Mouse (Mus musculus): ENCODE measurements around the gene Plek2.

DNA sequence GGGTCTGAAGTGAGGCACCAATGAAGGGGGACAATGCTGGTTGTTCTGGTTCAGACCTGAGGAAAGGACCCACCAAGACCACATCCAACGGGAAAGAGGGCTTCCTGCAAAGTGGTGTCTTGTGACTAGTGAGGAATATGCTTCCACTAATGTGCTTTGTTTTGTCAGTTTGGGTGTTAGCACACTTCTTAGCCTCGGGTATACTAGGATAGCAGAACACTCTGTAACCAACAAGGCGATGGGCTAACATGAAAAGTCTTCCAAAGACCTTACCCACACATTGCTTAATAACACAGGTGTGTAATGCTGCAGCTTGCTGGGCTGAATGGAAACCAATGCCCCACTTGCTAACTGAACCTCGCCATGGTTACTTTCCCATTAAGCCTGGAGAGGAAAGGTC, 49.6 kb upstream of the Plek2 start:
- TF ChIP-seq POLR2A (IDR thresholded peaks at IDR 0.05; ENCODE audit: extremely low read depth, insufficient read depth, low read length) (no peak), CTCF (IDR thresholded peaks at IDR 0.05; ENCODE audit: low read depth, low read length) (no peak)

All from liver, adult 2 months (tissue).